Mouse (Mus musculus) layer of hippocampus, adult 9-10 months (tissue): ENCODE results near the gene Lpin1.
A peak's percentile ranks its signal among the peaks of the same experiment; 100 is the strongest.

Experiments
- DNase-seq: peaks from one replicate; pipeline ENCODE4 v3.0.0; 2022; ENCODE audit warnings: low spot score

Gene Lpin1

DNA sequence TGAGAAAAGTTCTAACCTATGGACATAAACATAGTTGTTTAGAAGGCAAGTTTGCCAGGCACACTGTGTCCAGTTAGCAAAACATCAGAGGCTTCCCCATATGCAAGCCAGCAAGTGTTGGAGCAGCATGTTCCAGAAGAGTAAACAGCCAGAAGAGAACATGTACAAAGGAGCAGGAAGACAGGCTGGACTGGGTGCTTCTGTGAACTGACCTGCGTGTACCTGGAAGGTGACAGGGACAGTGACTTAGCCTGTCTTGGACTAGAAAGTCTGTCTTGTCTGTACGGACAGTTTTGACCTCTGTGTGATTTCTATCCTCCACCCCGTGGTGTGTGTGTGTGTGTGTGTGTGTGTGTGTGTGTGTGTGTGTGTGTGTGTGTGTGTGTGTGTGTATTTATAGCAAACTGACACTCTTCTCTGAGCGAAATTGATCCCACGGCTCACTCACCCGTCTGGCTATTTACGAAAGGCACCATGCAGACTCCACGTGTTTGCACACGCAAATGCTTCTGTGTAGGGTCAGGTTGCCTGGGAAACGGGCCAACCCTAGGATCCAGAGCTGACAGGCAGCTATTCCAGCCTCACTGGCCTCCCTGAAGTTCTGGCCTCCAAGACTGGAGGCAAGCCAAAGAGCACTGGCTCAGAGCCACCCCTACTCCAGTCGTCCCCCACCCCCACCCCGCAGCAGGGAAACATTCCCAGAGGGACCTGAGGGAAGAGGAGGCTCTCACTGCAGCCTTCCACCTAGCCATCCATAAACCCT, 7.9 kb upstream of the Lpin1 start:
- peak; percentile 11 for DNase-seq

GRCm38 (mm10) chr12:16615738-16616137, 5.0 kb upstream of the Lpin1 start:
- DNase-seq, result no peak

- DNase-seq, result no peak
Measured at GRCm38 (mm10) chr12:16614556-16614955, 3.8 kb upstream of the Lpin1 start.

DNA sequence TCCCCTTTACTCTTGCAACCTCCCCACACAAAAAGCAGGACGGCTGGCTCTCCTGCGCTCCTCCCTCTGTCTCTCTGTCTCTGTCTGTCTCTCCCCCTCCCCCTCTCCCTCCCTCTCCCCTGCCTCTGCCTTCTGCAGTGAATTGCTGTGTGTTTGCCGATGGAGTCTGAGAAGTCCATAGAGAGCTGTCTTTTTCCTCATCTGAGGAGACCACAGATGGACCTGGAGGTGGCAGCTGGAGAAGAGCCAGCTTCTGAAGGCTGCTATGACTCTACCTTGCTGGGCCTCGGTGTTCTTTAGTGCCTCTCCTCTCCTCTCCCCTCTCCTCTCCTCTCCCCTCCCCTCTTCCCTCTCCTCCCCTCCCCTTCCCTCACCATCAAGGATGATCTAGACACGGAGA, 5.1 kb downstream of the Lpin1 start:
- no peak for DNase-seq

- DNase-seq, result no peak
Measured at GRCm38 (mm10) chr12:16602271-16602670, 8.5 kb downstream of the Lpin1 start.

DNA sequence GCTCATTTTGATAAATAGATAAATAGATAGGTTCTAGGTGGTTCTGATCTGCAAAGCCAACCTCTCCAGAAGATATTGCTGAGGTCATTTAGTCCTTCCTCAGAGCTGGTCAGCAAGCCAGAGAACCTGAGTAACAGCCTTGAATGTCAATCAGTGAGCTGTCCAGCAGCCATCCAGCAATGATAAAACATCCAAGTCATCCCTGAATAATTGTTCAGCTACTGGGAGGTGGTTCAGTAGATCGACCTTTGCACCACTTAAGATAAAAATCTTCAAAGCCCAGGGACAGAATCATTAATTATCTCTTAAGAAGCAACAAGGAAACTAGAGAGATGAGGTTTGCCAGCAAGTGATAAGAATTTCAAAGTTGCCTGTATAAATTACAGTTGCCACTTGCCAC, 10.4 kb downstream of the Lpin1 start:
- DNase-seq, result no peak

DNA sequence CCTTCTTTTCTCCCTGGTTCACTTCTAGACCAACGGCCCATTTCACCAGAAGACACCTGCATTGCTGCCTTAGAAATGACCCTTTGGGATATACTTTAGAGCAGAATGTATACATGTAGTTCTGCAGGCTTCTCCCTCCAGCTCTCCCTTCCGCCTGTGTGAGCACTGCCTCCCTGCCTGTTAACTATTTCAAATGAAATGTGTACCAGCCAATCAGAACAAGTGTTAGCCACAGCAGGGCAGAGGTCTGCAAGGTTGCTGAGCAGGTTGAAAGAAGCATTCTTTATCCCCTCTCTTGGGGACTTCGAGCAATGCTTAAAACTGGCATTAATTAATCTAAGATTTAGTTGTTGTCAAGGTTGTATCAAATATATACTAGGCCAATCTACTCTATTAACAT, 11.4 kb downstream of the Lpin1 start:
- no peak for DNase-seq

DNA sequence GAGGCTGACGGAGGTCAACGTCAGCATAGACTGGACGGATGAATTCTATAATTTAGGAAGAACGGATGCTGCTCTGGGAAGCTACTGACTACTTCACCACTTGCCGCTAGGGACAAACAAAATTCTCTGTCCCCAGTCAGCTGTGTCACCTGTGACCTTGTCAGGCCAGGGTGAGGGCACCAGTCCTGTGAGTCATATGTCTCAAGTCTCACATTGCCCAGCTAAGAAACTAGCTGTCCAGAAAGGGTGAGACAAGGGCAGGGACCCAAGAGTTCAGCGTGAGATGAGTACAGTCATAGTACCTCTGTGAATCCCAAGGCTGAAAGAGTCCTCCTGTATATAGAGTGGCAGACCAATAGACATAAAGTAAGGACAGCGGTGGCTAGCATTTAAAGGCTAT, 17.0 kb downstream of the Lpin1 start:
- no peak for DNase-seq

- no peak for DNase-seq
Measured at GRCm38 (mm10) chr12:16593014-16593413, 17.8 kb downstream of the Lpin1 start.

GRCm38 (mm10) chr12:16592451-16592850, 18.3 kb downstream of the Lpin1 start:
- DNase-seq, result no peak

- no peak for DNase-seq
Measured at GRCm38 (mm10) chr12:16591453-16592200, 19.1 kb downstream of the Lpin1 start.

GRCm38 (mm10) chr12:16589966-16590365, 20.8 kb downstream of the Lpin1 start:
- no peak for DNase-seq

DNA sequence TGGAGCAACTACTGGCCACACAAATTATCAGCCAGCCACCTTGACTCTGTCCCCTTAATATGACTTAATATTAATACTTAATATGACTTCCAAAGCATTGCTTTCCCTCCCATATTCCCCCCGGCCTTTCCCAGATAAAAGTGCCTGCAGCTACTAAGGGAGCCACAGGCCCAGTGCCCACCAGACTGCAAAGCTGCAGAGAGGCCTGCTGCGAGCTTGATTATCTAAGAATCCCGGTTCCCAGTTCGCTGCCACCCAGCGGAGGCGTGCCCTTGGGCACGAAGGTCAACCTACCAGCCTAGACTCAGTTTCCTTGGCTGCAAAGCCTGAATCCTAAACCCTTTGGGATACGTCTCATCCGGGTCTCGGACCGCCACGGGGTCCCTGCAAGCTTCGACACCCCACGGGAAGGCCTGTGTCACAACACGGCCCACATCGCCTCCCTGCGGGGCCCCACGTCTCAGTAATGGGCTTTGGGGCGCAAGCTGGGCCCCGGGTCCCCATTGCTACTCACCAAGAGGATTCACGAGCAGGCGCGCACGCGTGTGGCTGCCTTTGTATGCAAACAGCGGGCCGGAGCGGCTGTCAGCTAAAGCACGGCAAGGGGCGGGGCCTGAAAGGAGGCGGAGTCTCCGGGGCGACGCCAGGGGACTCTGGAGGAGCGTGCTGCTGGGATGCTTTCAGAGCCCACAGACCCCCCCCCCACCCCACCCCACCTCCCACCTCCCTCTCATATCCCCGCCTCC, 21.4 kb downstream of the Lpin1 start:
- DNase-seq, result peak; percentile 67

DNA sequence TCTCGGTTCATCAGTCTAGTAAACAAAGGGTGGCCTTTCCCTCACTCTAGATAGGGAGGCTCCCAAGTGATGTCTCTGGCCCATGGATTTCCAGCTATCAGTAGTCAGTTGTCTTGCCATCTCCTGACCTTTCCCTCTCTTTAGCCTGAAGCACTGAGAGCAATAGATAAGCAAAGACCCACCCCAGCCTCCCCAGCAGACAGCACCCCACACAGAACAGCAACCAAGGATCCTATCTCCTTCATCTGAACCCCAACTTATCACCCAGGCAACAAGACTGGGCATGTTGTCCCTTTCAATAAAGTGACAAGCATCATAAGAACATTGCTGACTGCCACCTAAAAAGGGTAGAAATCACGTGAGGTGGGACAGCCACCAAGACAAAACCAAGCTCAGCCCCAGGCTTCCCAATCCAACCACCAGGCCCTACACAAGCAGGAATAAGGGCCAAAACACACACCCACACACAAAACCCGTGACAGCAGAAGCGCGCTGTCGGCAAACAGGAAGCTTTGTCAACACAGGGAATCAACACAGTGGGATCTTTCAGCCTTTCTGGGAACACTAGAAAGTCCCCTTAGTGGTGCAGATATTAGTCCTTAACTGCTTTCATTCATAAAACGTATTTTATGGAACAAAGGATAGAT, 22.2 kb downstream of the Lpin1 start:
- no peak for DNase-seq

DNA sequence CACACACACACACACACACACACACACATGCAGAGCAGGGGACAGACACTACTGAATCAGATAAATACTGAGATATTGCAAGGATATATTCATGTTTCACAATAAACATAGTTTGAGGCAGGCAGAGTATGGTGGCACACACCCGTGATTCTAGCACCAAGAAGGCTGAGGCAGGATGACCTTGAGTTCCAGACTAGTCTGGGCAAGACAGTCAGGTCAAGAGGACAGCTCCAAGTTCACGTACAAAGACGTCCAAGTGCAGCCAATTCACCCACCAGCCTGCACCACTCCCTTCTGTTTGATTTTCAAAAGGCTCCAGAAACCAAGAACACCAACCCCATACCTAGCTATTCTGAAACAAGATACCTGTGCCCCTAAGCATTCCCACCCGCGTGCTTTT, 23.0 kb downstream of the Lpin1 start:
- DNase-seq, result no peak

DNA sequence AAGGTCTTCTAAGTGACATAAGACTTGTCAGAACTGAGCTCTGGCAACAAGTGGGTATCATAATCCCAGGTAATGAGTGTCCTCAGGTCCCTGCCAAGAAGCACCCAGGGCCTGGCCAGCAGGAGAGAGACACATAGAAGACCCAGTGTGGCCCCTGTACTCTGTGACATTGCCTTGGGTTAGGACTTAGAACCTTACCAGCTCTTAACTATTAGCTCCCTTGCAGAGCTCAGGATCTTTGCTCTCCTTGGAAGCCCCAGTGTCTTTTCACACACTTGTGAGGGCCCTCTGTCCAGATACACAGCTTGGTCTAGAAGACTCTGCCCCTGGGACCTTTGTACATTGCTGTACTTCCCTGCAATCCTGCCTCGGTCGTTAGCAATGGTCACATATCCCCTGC, 23.7 kb downstream of the Lpin1 start:
- no peak for DNase-seq

DNA sequence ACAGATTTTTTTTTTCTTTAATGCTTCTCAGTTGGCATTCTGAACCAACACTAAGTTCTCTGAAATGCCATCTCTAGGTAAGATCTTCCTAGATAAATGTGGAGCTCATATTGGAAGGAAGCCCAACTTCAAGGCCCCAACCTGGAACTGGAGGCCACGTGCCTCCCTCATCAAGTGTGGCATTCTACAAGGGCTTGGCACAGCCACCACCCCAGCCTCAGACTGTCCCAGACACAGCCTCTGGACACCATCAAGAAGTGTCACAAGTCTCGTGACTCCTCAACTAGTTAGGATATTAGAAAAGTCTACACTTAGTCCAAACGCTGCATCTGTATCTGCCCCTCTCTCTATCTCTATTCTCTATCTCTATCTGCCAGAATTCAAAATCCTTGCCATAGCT, 25.8 kb downstream of the Lpin1 start:
- DNase-seq, result no peak

DNA sequence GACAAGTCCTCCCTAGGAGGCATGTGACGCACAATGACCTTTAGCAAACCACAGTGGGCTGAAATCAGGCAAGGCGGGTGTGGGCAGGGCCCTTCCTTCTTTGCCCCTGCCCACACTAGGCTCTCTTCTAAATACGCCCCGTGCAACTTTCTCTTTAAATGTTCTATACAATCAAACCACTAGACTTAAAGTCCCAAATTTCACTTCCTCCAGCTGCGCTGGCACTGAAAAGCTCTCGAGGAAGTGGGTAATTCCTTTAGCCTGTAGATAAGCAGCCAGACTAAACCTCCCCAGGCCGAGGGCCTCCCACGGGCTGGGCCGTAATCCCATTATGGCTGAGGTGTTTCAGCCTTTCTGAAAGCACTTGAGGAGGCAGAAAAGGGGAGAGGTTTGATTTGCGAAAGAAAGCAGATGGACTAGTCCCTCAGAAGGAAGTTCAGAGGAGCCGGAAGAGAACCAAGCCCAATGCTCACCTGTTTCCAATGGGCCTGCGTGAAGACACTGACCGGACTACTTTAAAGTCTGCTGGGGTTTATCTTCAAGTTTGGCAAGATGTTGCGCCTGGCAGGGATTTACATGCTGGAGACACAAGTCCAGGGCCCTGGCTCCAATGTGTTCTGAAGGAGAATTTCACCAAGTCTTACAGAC, 26.6 kb downstream of the Lpin1 start:
- no peak for DNase-seq

- no peak for DNase-seq
Measured at GRCm38 (mm10) chr12:16583313-16583712, 27.5 kb downstream of the Lpin1 start.

DNA sequence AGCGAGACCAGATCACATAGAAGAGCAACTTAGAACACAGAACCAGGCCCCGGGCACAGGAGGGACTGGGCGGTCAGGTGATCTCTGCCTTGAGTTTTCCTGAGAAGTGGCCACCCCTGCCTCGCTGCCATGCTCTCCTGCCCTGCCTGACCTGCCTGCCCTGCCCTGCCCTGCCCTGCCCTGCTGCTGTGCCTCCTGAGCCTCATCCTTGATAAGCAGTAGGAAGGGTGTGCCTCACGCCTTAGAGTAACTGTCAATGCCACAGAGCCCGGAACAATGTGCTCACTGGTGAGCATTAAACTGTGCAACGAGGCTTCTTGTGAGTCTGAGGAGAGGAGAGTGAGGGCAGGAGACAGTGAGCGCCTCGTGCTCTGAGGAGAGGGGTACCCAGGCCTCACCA, 30.5 kb downstream of the Lpin1 start:
- no peak for DNase-seq

- no peak for DNase-seq
Measured at GRCm38 (mm10) chr12:16577665-16578233, 33.0 kb downstream of the Lpin1 start.

- no peak for DNase-seq
Measured at GRCm38 (mm10) chr12:16571278-16571677, 39.5 kb downstream of the Lpin1 start.
